Mouse (Mus musculus): ENCODE data around the gene Gm28308.

GRCm38 (mm10) chr6:52177061-52177735 lies 35.9 kb downstream of the Gm28308 start, which contains the start of gene 5730596B20Rik:
- TF ChIP-seq MAFK (IDR thresholded peaks at IDR 0.05; ENCODE audit: borderline replicate concordance, low read depth, low read length) = no peak
- TF ChIP-seq POLR2A (IDR thresholded peaks at IDR 0.05; ENCODE audit: control insufficient read depth in 1 of 2, insufficient read depth in 1 of 2, low read depth in 1 of 2, low read length in 2 of 2, poor library complexity in 1 of 2) = no peak
